ENCODE assay signal across 12 mouse cellular contexts in the genomic region with DNA sequence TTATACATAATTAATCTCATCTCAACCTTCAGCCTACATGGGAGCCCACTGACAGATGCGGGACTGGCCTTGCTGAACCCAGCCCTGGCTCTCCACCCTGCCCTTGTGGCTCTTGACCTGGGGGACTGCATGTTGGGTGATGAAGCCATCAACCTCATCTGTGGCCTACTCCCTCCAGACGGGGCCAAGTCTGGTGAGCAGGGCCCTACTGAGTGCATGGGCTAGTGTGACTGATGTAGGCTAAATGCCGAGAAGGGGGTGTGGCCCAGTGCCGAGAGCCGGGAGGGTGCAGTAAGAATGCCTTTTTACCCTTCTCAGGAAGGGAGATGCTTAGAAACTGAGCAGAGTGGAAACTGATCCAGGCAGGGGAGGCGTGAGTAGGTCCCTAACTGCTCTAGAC. TPM values are rescaled to one million over a fixed set of nuclear protein-coding genes. Genes with fewer than 3 reads are reported as not detected.
DNase-seq lines count a peak whose midpoint lies in the region; ATAC-seq and TF ChIP-seq lines count a peak whose summit lies in the region.
"Had no signal": no experiment of that assay in that cellular context is flagged by ENCODE, and none has a peak within 500 bp of the region (broad histone marks: within the 10 kb centered on the region; RNA-seq: fewer than 3 reads in every experiment).

No protein-coding gene starts in this region.

- peak overlapping the region; percentile 78; the same call in 1 of the 2 replicates for H3K4me3 ChIP-seq in forebrain, embryonic 10.5 days
- H3K4me3 ChIP-seq in forebrain, embryonic 11.5 days (ENCODE audit: low read depth, low read length), result no peak overlapping the region
- H3K4me3 ChIP-seq in bone marrow, adult 2 months (replicated peaks; ENCODE audit: control insufficient read depth, low read depth, low read length), result no peak overlapping the region
- H3K4me3 ChIP-seq in forebrain, postnatal 0 days (ENCODE audit: low read depth, low read length), result peak overlapping the region; percentile 74
- peak overlapping the region; percentile 83; the same call in 1 of the 2 replicates for H3K4me3 ChIP-seq in midbrain, embryonic 10.5 days

- TF ChIP-seq POLR2A in bone marrow, adult 2 months (IDR thresholded peaks at IDR 0.05; ENCODE audit: borderline replicate concordance, control insufficient read depth, low read depth, low read length), result 0 out of 2 replicates have a peak, but pooled peaks have one; percentile 13

- 48% methylated on average over 6 of the region's 6 CpGs for WGBS in forebrain, embryonic 10.5 days
- WGBS in forebrain, embryonic 11.5 days, result 31% methylated on average over 6 of the region's 6 CpGs
- 52% methylated on average over 6 of the region's 6 CpGs for WGBS in bone marrow, adult 2 months
- WGBS in forebrain, postnatal 0 days, result 26% methylated on average over 6 of the region's 6 CpGs
- WGBS in midbrain, embryonic 10.5 days, result 33% methylated on average over 6 of the region's 6 CpGs

- no peak for TF ChIP-seq CTCF in bone marrow, adult 2 months (IDR thresholded peaks at IDR 0.05; ENCODE audit: control insufficient read depth, insufficient read depth, low read length)
- no peak for TF ChIP-seq CTCF in forebrain, postnatal 0 days (IDR thresholded peaks at IDR 0.05; ENCODE audit: low read depth)

- no peak overlapping the region for H3K27ac ChIP-seq in forebrain, embryonic 10.5 days
- H3K27ac ChIP-seq in forebrain, embryonic 11.5 days (ENCODE audit: low read depth, low read length), result no peak overlapping the region
- H3K27ac ChIP-seq in bone marrow, adult 2 months (ENCODE audit: control insufficient read depth, insufficient read depth, low read depth, low read length, poor library complexity), result no peak overlapping the region
- no peak overlapping the region for H3K27ac ChIP-seq in forebrain, postnatal 0 days (ENCODE audit: low read depth, low read length)
- H3K27ac ChIP-seq in midbrain, embryonic 10.5 days (replicated peaks), result no peak overlapping the region
- H3K27ac ChIP-seq: liver, embryonic 12.5 days; macrophage had no signal

- no peak for ATAC-seq in forebrain, embryonic 11.5 days (replicated peaks; ENCODE audit: low FRiP score)
- ATAC-seq in forebrain, postnatal 0 days, result no peak
- ATAC-seq: liver, embryonic 12.5 days had no signal

- H3K4me1 ChIP-seq in forebrain, embryonic 10.5 days, result peaks cover 26% of the 10 kb centered on the region
- H3K4me1 ChIP-seq in forebrain, embryonic 11.5 days (replicated peaks; ENCODE audit: control insufficient read depth, insufficient read depth, low read length), result 0 out of 2 replicates have a peak, but pooled peaks cover 2% of the 10 kb centered on the region
- H3K4me1 ChIP-seq in bone marrow, adult 2 months (ENCODE audit: control insufficient read depth, insufficient read depth, low read length), result no peaks in the 10 kb centered on the region; the same call in 1 of the 2 replicates
- H3K4me1 ChIP-seq in forebrain, postnatal 0 days (ENCODE audit: insufficient read depth), result peaks cover 14% of the 10 kb centered on the region
- peaks cover 28% of the 10 kb centered on the region for H3K4me1 ChIP-seq in midbrain, embryonic 10.5 days

- no peak overlapping the region for H3K4me2 ChIP-seq in forebrain, embryonic 11.5 days (ENCODE audit: low read depth, low read length, severe bottlenecking)
- H3K4me2 ChIP-seq in forebrain, postnatal 0 days (ENCODE audit: low read depth), result peak overlapping the region; percentile 89

- peaks cover 33% of the 10 kb centered on the region for H3K27me3 ChIP-seq in forebrain, embryonic 10.5 days (ENCODE audit: poor library complexity, severe bottlenecking)
- peaks cover 5% of the 10 kb centered on the region; the same call in 1 of the 2 replicates for H3K27me3 ChIP-seq in forebrain, embryonic 11.5 days (ENCODE audit: control insufficient read depth, insufficient read depth, low read length)
- H3K27me3 ChIP-seq in forebrain, postnatal 0 days (ENCODE audit: insufficient read depth, low read length), result no peaks in the 10 kb centered on the region
- peaks cover 22% of the 10 kb centered on the region for H3K27me3 ChIP-seq in midbrain, embryonic 10.5 days (ENCODE audit: low read depth, poor library complexity, severe bottlenecking)

- peaks cover 65% of the 10 kb centered on the region for H3K36me3 ChIP-seq in forebrain, embryonic 10.5 days (replicated peaks)
- H3K36me3 ChIP-seq in forebrain, embryonic 11.5 days (ENCODE audit: control insufficient read depth, insufficient read depth, low read length), result peaks cover 9% of the 10 kb centered on the region; the same call in 1 of the 2 replicates
- peaks cover 42% of the 10 kb centered on the region for H3K36me3 ChIP-seq in forebrain, postnatal 0 days (ENCODE audit: insufficient read depth)
- H3K36me3 ChIP-seq in midbrain, embryonic 10.5 days, result peaks cover 69% of the 10 kb centered on the region

- no peaks in the 10 kb centered on the region for H3K9me3 ChIP-seq in forebrain, embryonic 10.5 days
- no peaks in the 10 kb centered on the region; the same call in 1 of the 2 replicates for H3K9me3 ChIP-seq in forebrain, embryonic 11.5 days (ENCODE audit: control insufficient read depth, low read length)
- no peaks in the 10 kb centered on the region for H3K9me3 ChIP-seq in forebrain, postnatal 0 days (ENCODE audit: low read length)
- no peaks in the 10 kb centered on the region for H3K9me3 ChIP-seq in midbrain, embryonic 10.5 days (replicated peaks)
- H3K9me3 ChIP-seq: liver, embryonic 12.5 days had no signal

- no peak for DNase-seq in forebrain, embryonic 10.5 days (ENCODE audit: extremely low spot score, low spot score)
- DNase-seq in forebrain, embryonic 11.5 days (ENCODE audit: low spot score), result no peak
- no peak for DNase-seq in forebrain, postnatal 0 days
- no peak for DNase-seq in midbrain, embryonic 10.5 days (ENCODE audit: low spot score)
- no peak for DNase-seq in frontal cortex, adult 2 months (ENCODE audit: extremely low spot score in 1 of 2, low spot score in 1 of 2)
- no peak for DNase-seq in retina, postnatal 1 day
- DNase-seq in right cerebral cortex, adult 2 months (ENCODE audit: low spot score in 2 of 2), result no peak
- DNase-seq: layer of hippocampus, postnatal 36 days had no signal

- H3K9ac ChIP-seq in forebrain, embryonic 11.5 days (ENCODE audit: low read length), result no peak overlapping the region
- peak overlapping the region; percentile 89 for H3K9ac ChIP-seq in forebrain, postnatal 0 days
- H3K9ac ChIP-seq: liver, embryonic 12.5 days had no signal

RNA-seq across cellular contexts. Expression of gene Lrrc73, which starts 1.8 kb away (rescaled TPM):
- 0.81 and 1.0 TPM in 2 replicates for polyA plus RNA-seq in forebrain, embryonic 10.5 days (2016; fragmentation: Nextera tagmentation; extraction: Ambion mirVana)
- 2.3 and 3.8 TPM in 2 replicates for polyA plus RNA-seq in forebrain, embryonic 11.5 days (2014; fragmentation: Nextera tagmentation; extraction: Ambion mirVana)
- 1.4 and 2.4 TPM in 2 replicates for polyA plus RNA-seq in bone marrow, adult 2 months (2011; ENCODE audit: insufficient read depth, insufficient read length, low replicate concordance, missing spikeins)
- 51.5 and 56.6 TPM in 2 replicates for total RNA-seq in forebrain, postnatal 0 days (2014; rRNA removed)
- polyA plus RNA-seq in forebrain, postnatal 0 days (2015; fragmentation: Nextera tagmentation; extraction: Ambion mirVana), result 36.1 and 37.2 TPM in 2 replicates
- 1.6 and 1.9 TPM in 2 replicates for polyA plus RNA-seq in midbrain, embryonic 10.5 days (2016; fragmentation: Nextera tagmentation; extraction: Ambion mirVana)
- polyA plus RNA-seq in frontal cortex, adult 2 months (2012; rRNA removed), result 62.5 and 63.5 TPM in 2 replicates
- total RNA-seq: common myeloid progenitor, adult 5-6 weeks had no signal
- polyA plus RNA-seq: macrophage had no signal

RNA-seq across cellular contexts. Expression of gene Yipf3, which starts 7.3 kb away (rescaled TPM):
- 68.3 and 72.5 TPM in 2 replicates for polyA plus RNA-seq in forebrain, embryonic 10.5 days (2016; fragmentation: Nextera tagmentation; extraction: Ambion mirVana)
- polyA plus RNA-seq in forebrain, embryonic 11.5 days (2014; fragmentation: Nextera tagmentation; extraction: Ambion mirVana), result 57.8 and 75.5 TPM in 2 replicates
- 75.6 and 103 TPM in 2 replicates for polyA plus RNA-seq in bone marrow, adult 2 months (2011; ENCODE audit: insufficient read depth, insufficient read length, low replicate concordance, missing spikeins)
- total RNA-seq in forebrain, postnatal 0 days (2014; rRNA removed), result 15.8 and 16.1 TPM in 2 replicates
- polyA plus RNA-seq in forebrain, postnatal 0 days (2015; fragmentation: Nextera tagmentation; extraction: Ambion mirVana), result 64.8 and 74.2 TPM in 2 replicates
- polyA plus RNA-seq in midbrain, embryonic 10.5 days (2016; fragmentation: Nextera tagmentation; extraction: Ambion mirVana), result 71.5 and 75.0 TPM in 2 replicates
- 72.7 and 78.9 TPM in 2 replicates for polyA plus RNA-seq in frontal cortex, adult 2 months (2012; rRNA removed)

RNA-seq across cellular contexts. Expression of gene Polr1c, which starts 7.3 kb away (rescaled TPM):
- polyA plus RNA-seq in forebrain, embryonic 10.5 days (2016; fragmentation: Nextera tagmentation; extraction: Ambion mirVana), result 140 and 143 TPM in 2 replicates
- polyA plus RNA-seq in forebrain, embryonic 11.5 days (2014; fragmentation: Nextera tagmentation; extraction: Ambion mirVana), result 111 and 118 TPM in 2 replicates
- polyA plus RNA-seq in bone marrow, adult 2 months (2011; ENCODE audit: insufficient read depth, insufficient read length, low replicate concordance, missing spikeins), result 26.6 and 55.4 TPM in 2 replicates
- total RNA-seq in forebrain, postnatal 0 days (2014; rRNA removed), result 51.1 and 82.9 TPM in 2 replicates
- polyA plus RNA-seq in forebrain, postnatal 0 days (2015; fragmentation: Nextera tagmentation; extraction: Ambion mirVana), result 57.6 and 59.6 TPM in 2 replicates
- polyA plus RNA-seq in midbrain, embryonic 10.5 days (2016; fragmentation: Nextera tagmentation; extraction: Ambion mirVana), result 131 and 138 TPM in 2 replicates
- polyA plus RNA-seq in frontal cortex, adult 2 months (2012; rRNA removed), result 45.3 and 52.7 TPM in 2 replicates

RNA-seq across cellular contexts. Expression of gene Tjap1, which starts 27.7 kb away (rescaled TPM):
- polyA plus RNA-seq in forebrain, embryonic 10.5 days (2016; fragmentation: Nextera tagmentation; extraction: Ambion mirVana), result 60.0 and 62.6 TPM in 2 replicates
- 62.6 and 63.4 TPM in 2 replicates for polyA plus RNA-seq in forebrain, embryonic 11.5 days (2014; fragmentation: Nextera tagmentation; extraction: Ambion mirVana)
- polyA plus RNA-seq in bone marrow, adult 2 months (2011; ENCODE audit: insufficient read depth, insufficient read length, low replicate concordance, missing spikeins), result 20.0 and 28.9 TPM in 2 replicates
- 25.6 and 36.9 TPM in 2 replicates for total RNA-seq in forebrain, postnatal 0 days (2014; rRNA removed)
- 15.8 and 17.6 TPM in 2 replicates for polyA plus RNA-seq in forebrain, postnatal 0 days (2015; fragmentation: Nextera tagmentation; extraction: Ambion mirVana)
- 65.8 and 68.2 TPM in 2 replicates for polyA plus RNA-seq in midbrain, embryonic 10.5 days (2016; fragmentation: Nextera tagmentation; extraction: Ambion mirVana)
- 44.4 and 51.5 TPM in 2 replicates for polyA plus RNA-seq in frontal cortex, adult 2 months (2012; rRNA removed)

RNA-seq across cellular contexts. Expression of gene Dlk2, which starts 42.1 kb away (rescaled TPM):
- polyA plus RNA-seq in forebrain, embryonic 10.5 days (2016; fragmentation: Nextera tagmentation; extraction: Ambion mirVana), result 1.2 TPM in 2 replicates
- 1.2 and 1.5 TPM in 2 replicates for polyA plus RNA-seq in forebrain, embryonic 11.5 days (2014; fragmentation: Nextera tagmentation; extraction: Ambion mirVana)
- polyA plus RNA-seq in bone marrow, adult 2 months (2011; ENCODE audit: insufficient read depth, insufficient read length, low replicate concordance, missing spikeins), result not detected in 2 replicates
- 49.9 and 61.3 TPM in 2 replicates for total RNA-seq in forebrain, postnatal 0 days (2014; rRNA removed)
- polyA plus RNA-seq in forebrain, postnatal 0 days (2015; fragmentation: Nextera tagmentation; extraction: Ambion mirVana), result 16.3 and 16.8 TPM in 2 replicates
- 0.68 and 0.78 TPM in 2 replicates for polyA plus RNA-seq in midbrain, embryonic 10.5 days (2016; fragmentation: Nextera tagmentation; extraction: Ambion mirVana)
- polyA plus RNA-seq in frontal cortex, adult 2 months (2012; rRNA removed), result 81.5 and 96.0 TPM in 2 replicates
- polyA plus RNA-seq: liver, embryonic 12.5 days; macrophage had no signal

Comparison
In these comparisons a context has a peak if more than half of its experiments do, and no peak if none do; other contexts are left out.
1. H3K4me3 ChIP-seq: peak in forebrain, embryonic 10.5 days (single experiment), forebrain, postnatal 0 days (single experiment) and midbrain, embryonic 10.5 days (single experiment); none in forebrain, embryonic 11.5 days (single experiment) and bone marrow, adult 2 months (single experiment).